Mouse (Mus musculus) limb, embryonic 13.5 days (tissue): ENCODE results near the gene Nsd1. TPM values are rescaled to one million over a fixed set of nuclear protein-coding genes. Genes with fewer than 3 reads are reported as not detected.

Experiments
- ATAC-seq: fragments of 200-750 bp; cut with Nextera tagmentation; 2 replicates; pipeline ENCODE4 v1.8.0; 2017; ENCODE audit warnings: low read depth, moderate number of reproducible peaks, moderate TSS enrichment; ENCODE audit not compliant: low FRiP score
- H3K27ac ChIP-seq: fragments of 300-500 bp; sonication (generic); 2 replicates; pipeline ENCODE4 v1.5.1; 2015; ENCODE audit warnings: inconsistent platforms, mild to moderate bottlenecking, moderate library complexity
- H3K27me3 ChIP-seq: fragments of 300-500 bp; sonication (generic); 2 replicates; pipeline ENCODE4 v1.6.1; 2015; ENCODE audit warnings: mild to moderate bottlenecking, inconsistent platforms
- H3K36me3 ChIP-seq: fragments of 300-500 bp; sonication (generic); 2 replicates; pipeline ENCODE4 v1.6.1; 2015; ENCODE audit warnings: inconsistent platforms, mild to moderate bottlenecking, moderate library complexity
- H3K4me1 ChIP-seq: fragments of 300-500 bp; sonication (generic); 2 replicates; pipeline ENCODE4 v1.6.1; 2015; ENCODE audit warnings: inconsistent platforms
- H3K4me2 ChIP-seq: fragments of 300-500 bp; sonication (generic); replicated peaks from 2 replicates; pipeline ENCODE4 v1.6.1; 2015; ENCODE audit warnings: inconsistent platforms, mild to moderate bottlenecking, moderate library complexity
- H3K4me3 ChIP-seq: fragments of 300-500 bp; sonication (generic); 2 replicates; pipeline ENCODE4 v1.5.1; 2015; ENCODE audit warnings: moderate library complexity, mild to moderate bottlenecking, inconsistent platforms
- H3K9ac ChIP-seq: fragments of 300-500 bp; sonication (generic); 2 replicates; pipeline ENCODE4 v1.6.1; 2015; ENCODE audit warnings: mild to moderate bottlenecking, inconsistent platforms
- H3K9me3 ChIP-seq: fragments of 300-500 bp; sonication (generic); 2 replicates; pipeline ENCODE4 v1.6.1; 2016; ENCODE audit warnings: inconsistent platforms
- WGBS: fragments of 180-500 bp; shearing (Covaris S2); methylation state at CpG from one replicate; pipeline ENCODE4 v1.1.7; 2015; 5-methylcytosine and 5-hydroxymethylcytosine counted together
- polyA plus RNA-seq: library from polyadenylated mRNA; unstranded; fragments of >200 nt; fragmentation: Nextera tagmentation; extraction: Ambion mirVana; gene quantifications from 2 replicates; pipeline ENCODE4 v1.2.1, GENCODE M21; 2015

Gene Nsd1
- polyA plus RNA-seq, 1 experiment from 2014 or later = 82.4 TPM

- Histone ChIP-seq H3K27me3 (no peaks in the 10 kb centered on the region), H3K27ac (no peak overlapping the region), H3K36me3 (peaks cover 8% of the 10 kb centered on the region), H3K4me3 (no peak overlapping the region), H3K9ac (no peak overlapping the region), H3K4me1 (no peaks in the 10 kb centered on the region), H3K4me2 (no peak overlapping the region), H3K9me3 (no peaks in the 10 kb centered on the region)
- 43% methylated on average over 2 of the region's 2 CpGs for WGBS
- no peak for ATAC-seq
Measured at GRCm38 (mm10) chr13:55339259-55339658, 129.7 kb downstream of the Nsd1 start.

DNA sequence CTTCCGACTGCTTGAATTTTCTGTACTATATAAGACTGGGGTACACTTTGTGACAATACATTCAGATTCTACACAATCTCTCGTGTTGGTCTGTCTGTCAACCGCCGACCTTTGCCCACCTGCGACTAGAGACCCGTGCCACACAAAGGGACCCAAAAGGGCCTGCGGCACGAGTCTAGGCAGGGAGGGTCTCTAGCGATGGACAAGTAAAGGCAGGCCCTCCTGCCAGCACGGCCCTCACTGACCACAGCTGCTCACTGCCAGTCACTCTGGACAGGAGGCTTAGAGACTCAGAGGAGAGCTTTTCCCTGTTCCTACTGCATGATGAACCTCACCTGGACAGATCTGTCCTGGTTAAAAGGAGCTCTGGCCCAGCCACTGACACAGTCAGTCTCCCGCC, 132.9 kb downstream of the Nsd1 start:
- H3K9me3 ChIP-seq = no peaks in the 10 kb centered on the region
- no peaks in the 10 kb centered on the region for H3K4me1 ChIP-seq
- H3K27me3 ChIP-seq = no peaks in the 10 kb centered on the region
- 35% methylated on average over 11 of the region's 11 CpGs for WGBS
- no peak overlapping the region for H3K4me3 ChIP-seq
- no peak overlapping the region for H3K9ac ChIP-seq
- no peak overlapping the region for H3K4me2 ChIP-seq
- H3K36me3 ChIP-seq = peaks cover 40% of the 10 kb centered on the region
- H3K27ac ChIP-seq = no peak overlapping the region
- no peak for ATAC-seq

GRCm38 (mm10) chr13:55344286-55344685, 134.7 kb downstream of the Nsd1 start:
- no peak for ATAC-seq
- WGBS = 88% methylated on average over 7 of the region's 7 CpGs

GRCm38 (mm10) chr13:55346745-55347144, 137.2 kb downstream of the Nsd1 start:
- peaks cover 79% of the 10 kb centered on the region for H3K36me3 ChIP-seq
- H3K27ac ChIP-seq = no peak overlapping the region
- no peak overlapping the region for H3K4me2 ChIP-seq
- 91% methylated on average over 11 of the region's 11 CpGs for WGBS
- H3K9ac ChIP-seq = no peak overlapping the region
- no peaks in the 10 kb centered on the region for H3K4me1 ChIP-seq
- H3K27me3 ChIP-seq = no peaks in the 10 kb centered on the region
- ATAC-seq = no peak
- no peak overlapping the region for H3K4me3 ChIP-seq
- H3K9me3 ChIP-seq = no peaks in the 10 kb centered on the region

More at GRCm38 (mm10) chr13:55344286-55344685, 134.7 kb downstream of the Nsd1 start:
- no peak overlapping the region for H3K4me3 ChIP-seq
- H3K4me2 ChIP-seq = no peak overlapping the region
- no peaks in the 10 kb centered on the region for H3K9me3 ChIP-seq
- peaks cover 57% of the 10 kb centered on the region for H3K36me3 ChIP-seq
- H3K27me3 ChIP-seq = no peaks in the 10 kb centered on the region
- H3K9ac ChIP-seq = no peak overlapping the region
- no peak overlapping the region for H3K27ac ChIP-seq
- H3K4me1 ChIP-seq = no peaks in the 10 kb centered on the region

GRCm38 (mm10) chr13:55361145-55361544, 151.6 kb downstream of the Nsd1 start:
- peaks cover 19% of the 10 kb centered on the region for H3K4me1 ChIP-seq
- ATAC-seq = no peak
- H3K27ac ChIP-seq = no peak overlapping the region
- H3K4me3 ChIP-seq = peak overlapping the region; percentile 85
- 0 out of 2 replicates have a peak, but pooled peaks cover 3% of the 10 kb centered on the region for H3K27me3 ChIP-seq
- H3K4me2 ChIP-seq = peak overlapping the region; percentile 92
- H3K9me3 ChIP-seq = no peaks in the 10 kb centered on the region
- peak overlapping the region; percentile 88 for H3K9ac ChIP-seq
- peaks cover 47% of the 10 kb centered on the region for H3K36me3 ChIP-seq

DNA sequence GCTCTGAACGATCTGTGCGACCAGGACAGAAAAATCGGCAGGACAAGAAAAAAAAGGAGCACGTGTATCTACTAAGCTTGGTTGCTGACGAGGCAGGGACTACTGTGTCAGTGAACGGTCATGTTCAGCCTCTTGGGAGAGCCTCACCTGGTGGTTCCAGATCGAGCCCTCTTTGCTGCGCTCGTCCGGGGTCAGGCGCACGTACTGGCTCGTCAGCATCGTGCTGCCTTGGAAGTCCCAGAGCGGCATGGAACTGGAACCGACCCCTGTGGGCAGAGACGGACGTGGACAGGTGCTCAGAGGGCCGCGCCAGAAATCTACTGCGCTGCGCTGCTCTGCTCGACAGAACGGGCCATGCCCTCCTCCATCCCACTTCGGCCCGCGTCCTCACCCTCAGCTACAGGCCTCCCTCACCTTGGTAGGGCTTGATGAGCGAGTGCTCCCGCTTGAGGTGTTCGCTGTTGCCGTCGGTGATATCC, 152.4 kb downstream of the Nsd1 start:
- Histone ChIP-seq H3K27me3 (peaks cover 4% of the 10 kb centered on the region; the same call in 1 of the 2 replicates), H3K4me1 (peaks cover 19% of the 10 kb centered on the region), H3K9ac (peak overlapping the region; percentile 88), H3K36me3 (peaks cover 41% of the 10 kb centered on the region), H3K9me3 (no peaks in the 10 kb centered on the region), H3K27ac (peak overlapping the region; percentile 76), H3K4me3 (peak overlapping the region; percentile 85), H3K4me2 (peak overlapping the region; percentile 92)
- under 1% methylated on average over 32 of the region's 32 CpGs for WGBS
- ATAC-seq = peak; percentile 26

DNA sequence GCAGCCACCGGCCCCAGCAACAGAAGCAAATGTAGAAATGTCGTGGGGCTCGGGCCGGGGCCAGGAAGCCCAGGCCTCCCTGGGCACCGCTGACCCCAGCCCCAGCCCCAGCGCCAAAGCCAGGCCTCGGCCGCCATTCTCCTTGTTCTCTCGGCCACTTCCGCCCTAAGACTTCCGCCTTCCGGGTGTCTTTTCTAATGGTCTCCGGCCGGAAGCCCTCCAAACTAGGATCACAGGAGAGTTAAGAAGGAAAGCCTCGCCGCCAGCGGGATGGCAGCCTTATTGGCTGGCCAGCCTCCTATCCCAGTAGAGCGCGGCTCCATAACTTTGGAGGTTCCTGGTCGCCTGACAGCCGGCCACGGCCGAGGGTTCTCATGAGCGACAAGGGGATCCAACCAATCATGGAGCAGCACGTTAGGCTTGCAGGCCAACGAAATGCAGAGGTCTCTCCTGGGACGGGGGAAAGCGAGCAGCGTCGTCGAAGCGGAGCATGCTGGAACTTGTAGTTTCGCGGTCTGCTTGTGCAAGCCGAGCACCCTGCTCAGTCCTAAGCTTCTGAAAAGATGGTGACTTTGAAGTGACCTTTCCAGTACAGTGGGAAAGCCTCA, 153.0 kb downstream of the Nsd1 start, which contains the start of gene Lman2:
Gene Lman2 (minus strand): TSS at position 331 of the 608 bp plus-strand sequence.
- Histone ChIP-seq H3K4me2 (peak within 1 kb of the TSS; percentile 92), H3K4me1 (peaks cover 19% of the 10 kb centered on the region), H3K27ac (peak within 1 kb of the TSS; percentile 76), H3K36me3 (peaks cover 35% of the 10 kb centered on the region), H3K9ac (peak within 1 kb of the TSS; percentile 88), H3K27me3 (peaks cover 8% of the 10 kb centered on the region; the same call in 1 of the 2 replicates), H3K4me3 (peak within 1 kb of the TSS; percentile 85), H3K9me3 (no peaks in the 10 kb centered on the region)
- peak; percentile 99 for ATAC-seq
- WGBS = under 1% methylated on average over 35 of the region's 35 CpGs

Other genes with a start within 250 kb of the Nsd1 start
- gene Hk3, start 188.4 kb upstream of the Nsd1 start, polyA plus RNA-seq = 0.96 and 1.1 TPM in 2 replicates
- gene Uimc1, start 109.5 kb upstream of the Nsd1 start, polyA plus RNA-seq = 29.8 and 30.6 TPM in 2 replicates
- 26.4 and 31.5 TPM in 2 replicates for gene Zfp346, start 104.5 kb upstream of the Nsd1 start, polyA plus RNA-seq
- not detected in 2 replicates for gene Gm17617, start 76.2 kb upstream of the Nsd1 start, polyA plus RNA-seq
- 11.8 and 12.0 TPM in 2 replicates for gene Fgfr4, start 57.1 kb upstream of the Nsd1 start, polyA plus RNA-seq
- 371 and 378 TPM in 2 replicates for gene Prelid1, start 110.7 kb downstream of the Nsd1 start, polyA plus RNA-seq
- 104 and 109 TPM in 2 replicates for gene Rab24, start 112.2 kb downstream of the Nsd1 start, polyA plus RNA-seq
- gene Mxd3, start 120.0 kb downstream of the Nsd1 start, polyA plus RNA-seq = 40.9 and 41.0 TPM in 2 replicates
- 93.9 and 94.0 TPM in 2 replicates for gene Lman2, start 153.0 kb downstream of the Nsd1 start, polyA plus RNA-seq
- 1.3 and 1.5 TPM in 2 replicates for gene Rgs14, start 159.9 kb downstream of the Nsd1 start, polyA plus RNA-seq
- gene Slc34a1, start 188.4 kb downstream of the Nsd1 start, polyA plus RNA-seq = 0.06 TPM in 1 of 2 replicates, not detected in the other
- 0.29 TPM in 1 of 2 replicates, not detected in the other for gene Pfn3, start 205.4 kb downstream of the Nsd1 start, polyA plus RNA-seq
- gene F12, start 217.0 kb downstream of the Nsd1 start, polyA plus RNA-seq = 0.08 and 0.51 TPM in 2 replicates
- 48.1 and 50.1 TPM in 2 replicates for gene Grk6, start 235.3 kb downstream of the Nsd1 start, polyA plus RNA-seq